Mouse (Mus musculus) heart, embryonic 10.5 days (tissue): ENCODE results near the gene Adamtsl3. TPM values are rescaled to one million over a fixed set of nuclear protein-coding genes. Genes with fewer than 3 reads are reported as not detected.
A peak's percentile ranks its signal among the peaks of the same experiment; 100 is the strongest.

Source experiments
- DNase-seq: peaks from one replicate; pipeline ENCODE4 v3.0.0-alpha.2; 2017; ENCODE audit warnings: low spot score
- H3K27ac ChIP-seq: fragments of 300-500 bp; sonication (generic); 2 replicates; pipeline ENCODE4 v1.5.1; 2016; ENCODE audit warnings: mild to moderate bottlenecking
- H3K27me3 ChIP-seq: fragments of 300-500 bp; sonication (generic); 2 replicates; pipeline ENCODE4 v1.6.1; 2016; ENCODE audit warnings: mild to moderate bottlenecking; ENCODE audit not compliant: poor library complexity, insufficient read depth, severe bottlenecking
- H3K36me3 ChIP-seq: fragments of 300-500 bp; sonication (generic); 2 replicates; pipeline ENCODE4 v1.6.1; 2016; ENCODE audit warnings: mild to moderate bottlenecking, moderate library complexity
- H3K4me1 ChIP-seq: fragments of 300-500 bp; sonication (generic); 2 replicates; pipeline ENCODE4 v1.6.1; 2016; ENCODE audit warnings: mild to moderate bottlenecking
- H3K4me3 ChIP-seq: fragments of 300-500 bp; sonication (generic); 2 replicates; pipeline ENCODE4 v1.5.1; 2016; ENCODE audit warnings: mild to moderate bottlenecking, moderate library complexity
- H3K9me3 ChIP-seq: fragments of 300-500 bp; sonication (generic); 2 replicates; pipeline ENCODE4 v1.6.1; 2016; ENCODE audit warnings: mild to moderate bottlenecking, moderate library complexity
- WGBS: fragments of 180-500 bp; shearing (Covaris S2); methylation state at CpG from one replicate; pipeline ENCODE4 v1.1.7; 2016; 5-methylcytosine and 5-hydroxymethylcytosine counted together
- polyA plus RNA-seq: library from polyadenylated mRNA; unstranded; fragments of >200 nt; fragmentation: Nextera tagmentation; extraction: Ambion mirVana; gene quantifications from 2 replicates; pipeline ENCODE4 v1.2.1, GENCODE M21; 2016

The Adamtsl3 gene
- polyA plus RNA-seq, 1 experiment from 2014 or later, result 0.06 TPM

- peak overlapping the region; percentile 86; the same call in 1 of the 2 replicates for H3K27ac ChIP-seq
These were observed 313.6 kb downstream of the Adamtsl3 start for GRCm38 (mm10) chr7:82649081-82649445.

More at GRCm38 (mm10) chr7:82649081-82649445, 313.6 kb downstream of the Adamtsl3 start:
- no peaks in the 10 kb centered on the region for H3K27me3 ChIP-seq
- H3K36me3 ChIP-seq, result peaks cover 12% of the 10 kb centered on the region
- H3K9me3 ChIP-seq, result no peaks in the 10 kb centered on the region
- 15% methylated on average over 6 of the region's 6 CpGs for WGBS
- peak overlapping the region; percentile 79 for H3K4me3 ChIP-seq
- DNase-seq, result no peak
- H3K4me1 ChIP-seq, result peaks cover 7% of the 10 kb centered on the region

Other genes with a start within 250 kb of the Adamtsl3 start
- 4.0 and 8.5 TPM in 2 replicates for gene Sh3gl3, start 161.9 kb upstream of the Adamtsl3 start, polyA plus RNA-seq